Mouse (Mus musculus) heart, adult 18-20 months (tissue): ENCODE results near the gene Tsacc. TPM values are rescaled to one million over a fixed set of nuclear protein-coding genes. Genes with fewer than 3 reads are reported as not detected.

Experiments used
- DNase-seq, 2 experiments: peaks; one replicate each; pipeline ENCODE4 v3.0.0; 2021 to 2022; ENCODE audit warnings: mixed read lengths in 1 of 2
- total RNA-seq, 2 experiments: library from RNA; stranded (reverse); gene quantifications; 2 replicates each; pipeline ENCODE4 v1.2.3; 2021

Tsacc gene
- total RNA-seq, 2 experiments from 2014 or later, result 6.7 to 7.3 TPM

- no peak for DNase-seq
These were observed 57.9 kb downstream of the Tsacc start for GRCm38 (mm10) chr3:88238866-88239391.

GRCm38 (mm10) chr3:88237556-88238194 is 59.1 kb downstream of the Tsacc start:
- DNase-seq, result no peak

- no peak for DNase-seq
These were observed 59.6 kb downstream of the Tsacc start for GRCm38 (mm10) chr3:88237161-88237555.

- DNase-seq, result no peak
These were observed 61.2 kb downstream of the Tsacc start for GRCm38 (mm10) chr3:88235616-88236015.

GRCm38 (mm10) chr3:88235216-88235615 is 61.6 kb downstream of the Tsacc start:
- DNase-seq, result no peak

- DNase-seq, result no peak
These were observed 62.8 kb downstream of the Tsacc start for GRCm38 (mm10) chr3:88234041-88234440.

GRCm38 (mm10) chr3:88232851-88233649 is 63.7 kb downstream of the Tsacc start:
- no peak for DNase-seq

Other genes with a start within 250 kb of the Tsacc start
- 10 to 100 TPM; 90.7 to 95.9 TPM for gene Naxe, start 238.5 kb downstream of the Tsacc start, total RNA-seq
- gene Ttc24, start 218.7 kb downstream of the Tsacc start, total RNA-seq, result not detected
- gene Iqgap3, start 215.0 kb downstream of the Tsacc start, total RNA-seq, result under 1 TPM; 0.39 to 0.69 TPM
- 100 to 1,000 TPM; 120 TPM for gene Mef2d, start 154.6 kb downstream of the Tsacc start, total RNA-seq
- gene Rhbg, start 42.3 kb downstream of the Tsacc start, total RNA-seq, result under 1 TPM in 1 of 2 experiments, not detected in 1; 0.64 TPM
- under 1 TPM; 0.30 to 0.33 TPM for gene Gm38392, start 9.8 kb downstream of the Tsacc start, total RNA-seq
- 100 to 1,000 TPM; 184 to 197 TPM for gene Cct3, start 117 bp upstream of the Tsacc start, total RNA-seq
- gene Glmp, start 28.0 kb upstream of the Tsacc start, total RNA-seq, result 10 to 100 TPM; 67.8 to 84.2 TPM
- gene Tmem79, start 39.1 kb upstream of the Tsacc start, total RNA-seq, result 1 to 10 TPM; 1.4 to 4.3 TPM
- 10 to 100 TPM; 48.3 to 55.9 TPM for gene Smg5, start 39.3 kb upstream of the Tsacc start, total RNA-seq
- under 1 TPM; 0.60 to 0.67 TPM for gene Paqr6, start 67.6 kb upstream of the Tsacc start, total RNA-seq
- gene Bglap3, start 75.7 kb upstream of the Tsacc start, total RNA-seq, result not detected
- gene Bglap2, start 81.7 kb upstream of the Tsacc start, total RNA-seq, result not detected
- gene Bglap, start 87.5 kb upstream of the Tsacc start, total RNA-seq, result not detected
- gene Pmf1, start 113.3 kb upstream of the Tsacc start, total RNA-seq, result 10 to 100 TPM; 16.8 to 18.3 TPM
- gene Slc25a44, start 128.1 kb upstream of the Tsacc start, total RNA-seq, result 10 to 100 TPM; 12.3 to 14.2 TPM
- 1 to 10 TPM; 4.4 to 5.9 TPM for gene Sema4a, start 164.2 kb upstream of the Tsacc start, total RNA-seq
- 100 to 1,000 TPM; 113 to 129 TPM for gene Lmna, start 213.0 kb upstream of the Tsacc start, total RNA-seq
- under 1 TPM; 0.26 to 0.35 TPM for gene Mex3a, start 235.4 kb upstream of the Tsacc start, total RNA-seq